Comparison of ENCODE assay signal across 36 mouse cellular contexts in the genomic region with DNA sequence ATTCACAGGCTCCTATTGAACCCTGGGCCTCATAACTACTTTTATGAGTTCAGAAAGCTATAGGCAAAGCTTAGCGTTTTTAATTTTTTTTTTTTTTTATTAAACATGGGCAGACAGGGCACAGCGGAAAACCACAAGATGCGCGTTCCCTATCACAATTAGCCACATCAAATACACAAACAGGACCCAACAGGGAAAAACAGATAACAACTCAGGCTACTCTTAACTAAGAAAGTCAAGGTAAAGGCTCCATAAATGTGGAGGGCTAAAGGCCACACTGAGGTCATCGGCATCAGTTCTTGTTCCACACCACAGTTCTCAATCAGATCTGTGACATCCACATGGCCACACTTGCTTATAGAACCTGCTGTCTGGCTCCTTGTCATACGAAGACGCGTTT. TPM values are rescaled to one million over a fixed set of nuclear protein-coding genes. Genes with fewer than 3 reads are reported as not detected.
"Had no signal": no experiment of that assay in that cellular context is flagged by ENCODE, and none has a peak within 500 bp of the region (broad histone marks: within the 10 kb centered on the region; RNA-seq: fewer than 3 reads in every experiment).

No protein-coding gene starts in this region.

- H3K27ac ChIP-seq: embryonic facial prominence, embryonic 10.5 days; embryonic facial prominence, embryonic 12.5 days; embryonic facial prominence, embryonic 13.5 days; embryonic facial prominence, embryonic 15.5 days; forebrain, embryonic 10.5 days; forebrain, embryonic 12.5 days; forebrain, embryonic 13.5 days; gastrocnemius, adult 2 months; heart, adult 2 months had no signal

- H3K9ac ChIP-seq: embryonic facial prominence, embryonic 12.5 days; embryonic facial prominence, embryonic 13.5 days; embryonic facial prominence, embryonic 15.5 days; forebrain, embryonic 12.5 days; forebrain, embryonic 13.5 days; forebrain, postnatal 0 days had no signal

- ATAC-seq: forebrain, embryonic 13.5 days; forebrain, embryonic 14.5 days; forebrain, embryonic 16.5 days; forebrain, postnatal 0 days had no signal

- H3K9me3 ChIP-seq: embryonic facial prominence, embryonic 10.5 days; embryonic facial prominence, embryonic 12.5 days; embryonic facial prominence, embryonic 13.5 days; embryonic facial prominence, embryonic 15.5 days; forebrain, embryonic 10.5 days; forebrain, embryonic 12.5 days; forebrain, embryonic 13.5 days had no signal

- DNase-seq: cerebellum, adult 8-10 months; cerebellum, adult 9-10 months; cerebellum, adult 9-11 months; cerebellum, postnatal 10 days; cerebellum, postnatal 14 days; cerebellum, postnatal 25 days; cerebellum, postnatal 36 days; embryo, embryonic 11 days; forebrain, postnatal 0 days; gastrocnemius, adult 2 months; gastrocnemius, postnatal 10 days; gastrocnemius, postnatal 14 days; gastrocnemius, postnatal 25 days; gastrocnemius, postnatal 36 days; heart, adult 11 months; heart, adult 18-20 months; heart, adult 2 months had no signal

- H3K4me3 ChIP-seq: embryonic facial prominence, embryonic 10.5 days; embryonic facial prominence, embryonic 12.5 days; embryonic facial prominence, embryonic 13.5 days; embryonic facial prominence, embryonic 15.5 days; erythroblast, embryonic 14.5 days; forebrain, embryonic 10.5 days; forebrain, embryonic 12.5 days; forebrain, embryonic 13.5 days; gastrocnemius, adult 2 months; heart, adult 2 months had no signal

- H3K4me2 ChIP-seq: embryonic facial prominence, embryonic 12.5 days; embryonic facial prominence, embryonic 13.5 days; embryonic facial prominence, embryonic 15.5 days; forebrain, embryonic 12.5 days; forebrain, embryonic 13.5 days had no signal

- H3K27me3 ChIP-seq: embryonic facial prominence, embryonic 12.5 days; embryonic facial prominence, embryonic 13.5 days; embryonic facial prominence, embryonic 15.5 days; forebrain, embryonic 12.5 days; forebrain, embryonic 13.5 days had no signal

RNA-seq across cellular contexts. Expression of gene Fam83c, which starts 33.7 kb away (rescaled TPM):
- total RNA-seq: common myeloid progenitor, adult 5-6 weeks; forebrain, postnatal 0 days; gastrocnemius, adult 18-20 months; gastrocnemius, adult 2 months; gastrocnemius, adult 8-10 months; gastrocnemius, postnatal 10 days; gastrocnemius, postnatal 14 days; gastrocnemius, postnatal 25 days; gastrocnemius, postnatal 36 days; gastrocnemius, postnatal 4 days; granulocyte monocyte progenitor cell, adult 5-6 weeks; heart, adult 18-20 months; heart, adult 2 months; heart, adult 8-10 months had no signal
- polyA plus RNA-seq: cortical plate, adult 2 months; erythroblast, embryonic 14.5 days; frontal cortex, adult 2 months; gonadal fat pad, adult 2 months; heart, adult 2 months had no signal
